In the genomic region with DNA sequence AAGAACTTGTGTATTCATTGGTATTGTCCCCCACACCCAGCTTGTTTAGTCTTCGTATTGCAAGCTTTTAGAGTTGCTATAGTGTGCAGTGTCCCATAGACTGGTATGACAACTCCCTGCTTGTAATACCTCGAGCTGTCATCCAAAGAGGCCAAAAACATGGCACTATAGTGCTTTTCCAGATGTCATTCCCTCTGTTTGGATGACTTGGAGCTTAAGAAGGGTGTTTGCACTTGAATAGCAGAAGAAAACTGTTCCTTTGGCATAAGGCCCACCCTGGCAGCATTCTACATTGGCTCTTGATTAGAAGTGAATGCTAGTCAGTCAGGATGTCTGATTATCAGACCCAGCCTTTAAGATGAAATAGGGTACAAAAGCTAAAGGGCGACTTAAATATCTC, we compare ENCODE assay signal across 8 mouse cellular contexts. TPM values are rescaled to one million over a fixed set of nuclear protein-coding genes. Genes with fewer than 3 reads are reported as not detected.
DNase-seq lines count a peak whose midpoint lies in the region; ATAC-seq lines count a peak whose summit lies in the region.
"Had no signal": no experiment of that assay in that cellular context is flagged by ENCODE, and none has a peak within 500 bp of the region (broad histone marks: within the 10 kb centered on the region; RNA-seq: fewer than 3 reads in every experiment).

No protein-coding gene starts in this region.

- no peak overlapping the region for H3K4me3 ChIP-seq in heart, embryonic 12.5 days
- H3K4me3 ChIP-seq in forebrain, embryonic 16.5 days (replicated peaks; ENCODE audit: low read length): no peak overlapping the region
- H3K4me3 ChIP-seq: limb, embryonic 13.5 days had no signal

- 70% methylated on average over 3 of the region's 3 CpGs for WGBS in heart, embryonic 12.5 days
- WGBS in forebrain, embryonic 16.5 days: 21% methylated on average over 3 of the region's 3 CpGs

- H3K4me1 ChIP-seq in heart, embryonic 12.5 days (replicated peaks): peaks cover 13% of the 10 kb centered on the region
- H3K4me1 ChIP-seq in forebrain, embryonic 16.5 days (replicated peaks; ENCODE audit: control insufficient read depth, insufficient read depth, low read length): peaks cover 24% of the 10 kb centered on the region
- H3K4me1 ChIP-seq: limb, embryonic 13.5 days had no signal

- no peaks in the 10 kb centered on the region for H3K27me3 ChIP-seq in heart, embryonic 12.5 days (replicated peaks)
- no peaks in the 10 kb centered on the region for H3K27me3 ChIP-seq in forebrain, embryonic 16.5 days (replicated peaks; ENCODE audit: control insufficient read depth, insufficient read depth, low read length)
- H3K27me3 ChIP-seq: limb, embryonic 13.5 days had no signal

- DNase-seq in heart, adult 8-10 months (ENCODE audit: low spot score): no peak
- peak; percentile 49 for DNase-seq in brain, adult 2 months (ENCODE audit: low read depth, low spot score)
- DNase-seq in layer of hippocampus, postnatal 10 days (ENCODE audit: low spot score in 2 of 2): peak; percentile 36 to 57
- DNase-seq in MN1 (ENCODE audit: low spot score): no peak
- no peak for DNase-seq in thymus, adult 18-20 months

- peak overlapping the region; percentile 26; the same call in 1 of the 2 replicates for H3K27ac ChIP-seq in heart, embryonic 12.5 days (ENCODE audit: poor library complexity, severe bottlenecking)
- H3K27ac ChIP-seq in forebrain, embryonic 16.5 days (ENCODE audit: low read length): peak overlapping the region; percentile 60
- H3K27ac ChIP-seq: limb, embryonic 13.5 days had no signal

- H3K36me3 ChIP-seq in heart, embryonic 12.5 days: no peaks in the 10 kb centered on the region
- no peaks in the 10 kb centered on the region for H3K36me3 ChIP-seq in forebrain, embryonic 16.5 days (ENCODE audit: control insufficient read depth, insufficient read depth)
- H3K36me3 ChIP-seq: limb, embryonic 13.5 days had no signal

- H3K9ac ChIP-seq in heart, embryonic 12.5 days: no peak overlapping the region
- H3K9ac ChIP-seq in forebrain, embryonic 16.5 days (replicated peaks; ENCODE audit: low read depth, low read length): no peak overlapping the region
- H3K9ac ChIP-seq: limb, embryonic 13.5 days had no signal

- ATAC-seq in heart, embryonic 12.5 days (ENCODE audit: insufficient number of reproducible peaks, low FRiP score): no peak
- peak; percentile 91 for ATAC-seq in forebrain, embryonic 16.5 days

- H3K9me3 ChIP-seq in heart, embryonic 12.5 days (replicated peaks): no peaks in the 10 kb centered on the region
- no peaks in the 10 kb centered on the region for H3K9me3 ChIP-seq in forebrain, embryonic 16.5 days (ENCODE audit: control insufficient read depth, low read length)
- H3K9me3 ChIP-seq: limb, embryonic 13.5 days had no signal

- no peak overlapping the region for H3K4me2 ChIP-seq in heart, embryonic 12.5 days
- 0 out of 2 replicates have a peak overlapping the region, but pooled peaks have one; percentile 16 for H3K4me2 ChIP-seq in forebrain, embryonic 16.5 days (ENCODE audit: low read length)
- H3K4me2 ChIP-seq: limb, embryonic 13.5 days had no signal

RNA-seq across cellular contexts. Expression of gene Cbfa2t2, which starts 40.7 kb away (rescaled TPM):
- polyA plus RNA-seq in heart, embryonic 12.5 days (2016; fragmentation: Nextera tagmentation; extraction: Ambion mirVana): 37.6 and 38.8 TPM in 2 replicates
- 10 to 100 TPM; 11.6 to 22.2 (median 16.0) TPM for total RNA-seq in heart, adult 8-10 months (2022)
- polyA plus RNA-seq in forebrain, embryonic 16.5 days (2015; fragmentation: Nextera tagmentation; extraction: Ambion mirVana): 73.3 and 83.6 TPM in 2 replicates
- total RNA-seq in layer of hippocampus, postnatal 10 days (2021): 10 to 100 TPM; 43.6 to 60.6 TPM

Comparison
In these comparisons a context has a peak if more than half of its experiments do, and no peak if none do; other contexts are left out.
1. DNase-seq: peak in brain, adult 2 months (single experiment) and layer of hippocampus, postnatal 10 days (2 of 2); none in heart, adult 8-10 months (single experiment), MN1 (single experiment) and thymus, adult 18-20 months (0 of 2).